Mouse (Mus musculus): ENCODE data around the gene Arhgef12. TPM values are rescaled to one million over a fixed set of nuclear protein-coding genes. Genes with fewer than 3 reads are reported as not detected.
A peak's percentile ranks its signal among the peaks of the same experiment; 100 is the strongest.
"Not testable (repeated sequence)": the region's sequence is repeated elsewhere in the genome, so short reads cannot be mapped to it uniquely, and the experiment has no call there.

The Arhgef12 gene
- polyA plus RNA-seq, 1 experiment from 2014 or later = 9.2 TPM

DNA sequence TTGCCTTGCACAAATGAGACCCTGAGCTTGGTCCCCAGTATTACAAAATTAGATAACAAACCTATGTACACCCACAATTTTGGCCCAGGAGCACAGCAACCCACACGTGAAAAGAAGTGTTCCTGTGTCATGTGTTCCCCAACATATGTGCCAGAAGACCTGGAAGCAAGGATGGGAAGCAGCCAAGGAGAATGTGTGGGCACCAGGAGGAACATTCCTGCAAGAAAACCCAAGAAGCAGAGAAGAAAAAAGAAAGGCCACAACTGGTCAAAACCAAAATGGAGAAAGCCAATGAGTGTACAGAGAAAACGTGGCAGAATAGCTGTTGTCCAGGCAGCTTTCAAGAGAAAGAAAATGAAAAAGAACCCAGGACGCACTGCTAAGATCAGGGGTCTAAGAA, 142.2 kb downstream of the Arhgef12 start:
- peaks cover 36% of the 10 kb centered on the region for H3K36me3 ChIP-seq (replicated peaks)
- not testable (repeated sequence) for H3K4me1 ChIP-seq; H3K4me3 ChIP-seq; H3K27me3 ChIP-seq (ENCODE audit: poor library complexity, severe bottlenecking); H3K27ac ChIP-seq; H3K9me3 ChIP-seq; DNase-seq (ENCODE audit: extremely low spot score, low spot score)
- WGBS = 88% methylated on average over 3 of the region's 3 CpGs

DNA sequence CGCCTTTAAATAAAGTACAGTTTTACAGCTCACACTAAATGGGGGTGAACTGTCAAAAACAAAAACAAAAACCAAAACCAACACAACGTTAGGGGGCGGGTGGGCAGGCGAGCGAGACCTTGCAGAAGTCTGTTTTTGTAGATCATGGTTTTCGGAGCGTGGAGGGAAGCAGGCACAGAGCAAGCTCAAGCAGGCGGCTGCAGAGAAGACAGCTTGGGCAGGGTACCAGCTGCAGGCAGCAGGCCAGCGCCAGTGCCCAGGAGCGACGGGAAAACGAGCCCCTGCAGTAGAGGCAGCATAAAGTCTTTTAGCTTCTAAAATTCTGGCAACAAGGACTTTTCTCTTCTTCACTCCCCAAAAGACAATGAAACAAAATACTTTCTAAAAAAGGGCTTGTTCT, 142.7 kb downstream of the Arhgef12 start:
- 93% methylated on average over 12 of the region's 12 CpGs for WGBS
- H3K27me3 ChIP-seq (ENCODE audit: poor library complexity, severe bottlenecking) = no peaks in the 10 kb centered on the region
- H3K36me3 ChIP-seq (replicated peaks) = peaks cover 31% of the 10 kb centered on the region
- DNase-seq (ENCODE audit: extremely low spot score, low spot score) = no peak
- no peak overlapping the region for H3K4me3 ChIP-seq
- H3K9me3 ChIP-seq = no peaks in the 10 kb centered on the region
- no peaks in the 10 kb centered on the region for H3K4me1 ChIP-seq
- H3K27ac ChIP-seq = no peak overlapping the region

GRCm38 (mm10) chr9:42962506-42962905, 144.5 kb downstream of the Arhgef12 start:
- Histone ChIP-seq H3K27ac (no peak overlapping the region), H3K9me3 (no peaks in the 10 kb centered on the region), H3K36me3 (replicated peaks) (peaks cover 13% of the 10 kb centered on the region), H3K27me3 (ENCODE audit: poor library complexity, severe bottlenecking) (no peaks in the 10 kb centered on the region), H3K4me3 (no peak overlapping the region), H3K4me1 (no peaks in the 10 kb centered on the region; the same call in 1 of the 2 replicates)
- WGBS = 94% methylated on average over 6 of the region's 6 CpGs
- DNase-seq (ENCODE audit: extremely low spot score, low spot score) = no peak

GRCm38 (mm10) chr9:42958401-42958800, 148.6 kb downstream of the Arhgef12 start:
- Histone ChIP-seq H3K4me1 (peaks cover 11% of the 10 kb centered on the region), H3K36me3 (replicated peaks) (no peaks in the 10 kb centered on the region), H3K27ac (no peak overlapping the region), H3K27me3 (ENCODE audit: poor library complexity, severe bottlenecking) (no peaks in the 10 kb centered on the region), H3K9me3 (no peaks in the 10 kb centered on the region), H3K4me3 (no peak overlapping the region)
- 84% methylated on average over 7 of the region's 7 CpGs for WGBS
- DNase-seq (ENCODE audit: extremely low spot score, low spot score) = no peak

DNA sequence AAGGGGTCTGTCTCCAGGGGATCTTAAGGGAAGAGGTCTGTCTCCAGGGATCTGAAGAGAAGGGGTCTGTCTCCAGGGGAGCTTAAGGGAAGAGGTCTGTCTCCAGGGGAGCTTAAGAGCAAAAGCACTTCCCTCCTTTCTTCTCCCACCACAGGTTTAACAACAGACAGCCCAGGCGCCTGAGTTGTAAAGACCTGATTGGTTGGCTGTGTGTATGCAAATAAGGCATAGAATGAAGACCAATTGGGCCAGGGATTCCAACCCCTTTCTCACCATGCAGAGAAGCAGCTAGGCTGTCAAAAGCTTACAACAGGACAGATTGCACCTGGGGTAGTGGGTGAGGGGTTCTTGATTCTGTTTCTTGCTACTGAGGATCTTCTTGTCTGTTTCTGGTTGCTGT, 158.7 kb downstream of the Arhgef12 start:
- peaks cover 32% of the 10 kb centered on the region for H3K27me3 ChIP-seq (ENCODE audit: poor library complexity, severe bottlenecking)
- H3K27ac ChIP-seq = no peak overlapping the region
- H3K4me3 ChIP-seq = no peak overlapping the region
- WGBS = 69% methylated on average over 1 of the region's 1 CpGs
- no peaks in the 10 kb centered on the region for H3K9me3 ChIP-seq
- peaks cover 17% of the 10 kb centered on the region for H3K4me1 ChIP-seq
- H3K36me3 ChIP-seq (replicated peaks) = no peaks in the 10 kb centered on the region
- DNase-seq (ENCODE audit: extremely low spot score, low spot score) = no peak

GRCm38 (mm10) chr9:42945174-42945573, 161.9 kb downstream of the Arhgef12 start:
- Histone ChIP-seq H3K4me3 (peak overlapping the region; percentile 88), H3K36me3 (replicated peaks) (no peaks in the 10 kb centered on the region), H3K27ac (no peak overlapping the region), H3K27me3 (ENCODE audit: poor library complexity, severe bottlenecking) (peaks cover 64% of the 10 kb centered on the region), H3K4me1 (peaks cover 42% of the 10 kb centered on the region), H3K9me3 (no peaks in the 10 kb centered on the region)
- 78% methylated on average over 7 of the region's 7 CpGs for WGBS
- peak; percentile 21 for DNase-seq (ENCODE audit: extremely low spot score, low spot score)

DNA sequence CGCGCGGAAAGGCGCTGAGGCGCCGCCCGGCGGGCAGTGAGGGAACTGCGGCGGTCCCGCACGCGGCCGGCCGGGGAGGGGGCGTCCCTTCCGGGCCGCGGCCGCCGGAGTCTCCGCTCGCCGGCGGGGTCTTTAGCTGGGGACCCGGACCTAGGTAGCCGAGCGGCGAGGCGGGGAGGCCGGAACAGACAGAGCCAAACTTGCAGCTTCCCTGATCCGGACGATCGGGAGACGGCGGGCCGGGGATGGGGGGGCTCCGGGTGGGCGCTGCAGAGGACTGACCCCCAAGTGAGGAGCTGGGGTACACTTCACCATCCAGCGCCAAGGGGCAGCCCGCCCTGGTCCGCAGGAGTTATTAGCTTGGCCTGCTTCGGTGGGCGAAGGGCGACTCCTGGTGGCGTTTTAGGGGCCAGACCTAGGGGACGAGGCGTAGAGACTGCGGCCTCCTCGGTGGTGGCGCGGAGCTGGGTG, 162.5 kb downstream of the Arhgef12 start:
- WGBS = under 1% methylated on average over 52 of the region's 52 CpGs
- no peaks in the 10 kb centered on the region for H3K9me3 ChIP-seq
- H3K27me3 ChIP-seq (ENCODE audit: poor library complexity, severe bottlenecking) = peaks cover 70% of the 10 kb centered on the region
- H3K4me3 ChIP-seq = peak overlapping the region; percentile 88
- peak overlapping the region; percentile 89 for H3K27ac ChIP-seq
- peak; percentile 92 for DNase-seq (ENCODE audit: extremely low spot score, low spot score)
- peaks cover 42% of the 10 kb centered on the region for H3K4me1 ChIP-seq
- no peaks in the 10 kb centered on the region for H3K36me3 ChIP-seq (replicated peaks)

DNA sequence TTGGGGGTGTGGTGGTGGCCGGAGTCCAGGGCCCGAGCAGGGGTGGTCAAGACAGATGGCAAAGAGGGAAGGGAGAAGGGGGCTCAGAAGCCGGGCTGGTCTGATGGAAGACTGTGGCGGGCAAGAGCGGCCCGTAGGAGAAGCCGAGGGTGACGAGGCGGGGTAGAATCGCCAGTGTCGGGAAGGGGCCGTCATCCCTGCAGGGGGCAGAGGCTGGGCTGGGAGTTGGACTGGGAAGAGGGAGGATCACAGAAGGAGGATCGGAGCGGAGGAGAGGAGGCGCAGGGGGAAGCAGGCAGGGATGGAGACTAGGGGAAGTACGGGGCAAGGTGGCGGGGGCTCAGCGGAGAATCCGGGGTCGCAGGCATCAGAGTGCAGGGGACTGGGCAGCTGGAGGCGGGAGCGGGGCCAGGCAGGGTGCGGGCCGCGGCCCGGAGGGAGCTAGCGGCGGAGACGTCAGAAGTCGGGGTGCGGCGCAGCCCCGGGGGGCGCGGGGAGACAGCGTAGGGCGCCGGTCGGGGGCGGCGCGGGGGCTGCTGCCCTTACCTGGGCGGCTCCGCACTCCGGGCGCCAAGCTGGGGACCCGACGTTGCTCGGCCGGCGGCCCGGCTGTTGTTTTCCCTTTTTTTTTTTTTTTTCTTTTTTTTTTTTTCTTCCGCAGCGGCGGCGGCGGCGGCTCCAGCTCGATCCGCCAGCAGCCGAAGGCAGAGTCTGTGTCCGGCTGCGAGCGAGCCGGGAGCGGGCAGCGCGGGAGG, 163.1 kb downstream of the Arhgef12 start, which contains the start of gene Grik4:
Grik4 (minus strand) TSS at position 713 of the 755 bp plus-strand sequence.
- Histone ChIP-seq H3K27ac (peak within 1 kb of the TSS; percentile 89), H3K27me3 (ENCODE audit: poor library complexity, severe bottlenecking) (peaks cover 75% of the 10 kb centered on the region)
- WGBS = under 1% methylated on average over 61 of the region's 68 CpGs

DNA sequence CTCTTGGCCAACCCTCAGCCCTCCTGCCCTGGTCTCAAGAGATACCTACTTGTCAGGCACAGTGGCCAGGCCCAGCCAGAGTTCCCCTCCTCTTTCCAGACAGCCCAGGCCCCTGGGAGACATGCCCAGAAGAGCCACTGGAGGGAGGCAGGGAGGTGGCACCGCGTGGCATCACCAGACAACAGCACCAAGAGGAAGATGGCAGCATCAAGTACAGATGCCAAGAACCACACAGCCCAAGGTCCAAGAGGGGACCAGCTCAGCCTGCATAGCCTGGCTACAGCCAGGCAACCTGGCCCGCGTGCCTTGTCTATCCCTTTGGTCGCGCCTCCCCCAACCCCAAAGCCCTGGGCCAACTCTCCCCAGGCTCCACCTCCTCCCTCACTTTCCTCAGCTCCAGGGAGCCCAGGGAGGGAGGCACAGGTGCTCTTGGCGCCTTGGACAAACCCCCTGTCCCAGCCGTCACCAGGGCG, 163.9 kb downstream of the Arhgef12 start:
- H3K27me3 ChIP-seq (ENCODE audit: poor library complexity, severe bottlenecking) = peaks cover 75% of the 10 kb centered on the region
- no peaks in the 10 kb centered on the region for H3K36me3 ChIP-seq (replicated peaks)
- DNase-seq (ENCODE audit: extremely low spot score, low spot score) = peak; percentile 34
- 8% methylated on average over 9 of the region's 9 CpGs for WGBS
- peak overlapping the region; percentile 88 for H3K4me3 ChIP-seq
- no peaks in the 10 kb centered on the region for H3K9me3 ChIP-seq
- peaks cover 37% of the 10 kb centered on the region for H3K4me1 ChIP-seq
- peak overlapping the region; percentile 89 for H3K27ac ChIP-seq

More for the DNA sequence above, 163.1 kb downstream of the Arhgef12 start, which contains the start of gene Grik4:
- Histone ChIP-seq H3K4me1 (peaks cover 42% of the 10 kb centered on the region), H3K9me3 (no peaks in the 10 kb centered on the region), H3K4me3 (peak within 1 kb of the TSS; percentile 88), H3K36me3 (replicated peaks) (no peaks in the 10 kb centered on the region)
- DNase-seq (ENCODE audit: extremely low spot score, low spot score) = peak; percentile 59

- no peak for DNase-seq (ENCODE audit: extremely low spot score, low spot score)
- H3K27me3 ChIP-seq (ENCODE audit: poor library complexity, severe bottlenecking) = peaks cover 75% of the 10 kb centered on the region
- no peaks in the 10 kb centered on the region for H3K36me3 ChIP-seq (replicated peaks)
- 54% methylated on average over 4 of the region's 4 CpGs for WGBS
- no peaks in the 10 kb centered on the region for H3K9me3 ChIP-seq
- H3K27ac ChIP-seq = no peak overlapping the region
- H3K4me1 ChIP-seq = peaks cover 37% of the 10 kb centered on the region
- H3K4me3 ChIP-seq = no peak overlapping the region
Measured at GRCm38 (mm10) chr9:42942148-42942547, 164.9 kb downstream of the Arhgef12 start.

DNA sequence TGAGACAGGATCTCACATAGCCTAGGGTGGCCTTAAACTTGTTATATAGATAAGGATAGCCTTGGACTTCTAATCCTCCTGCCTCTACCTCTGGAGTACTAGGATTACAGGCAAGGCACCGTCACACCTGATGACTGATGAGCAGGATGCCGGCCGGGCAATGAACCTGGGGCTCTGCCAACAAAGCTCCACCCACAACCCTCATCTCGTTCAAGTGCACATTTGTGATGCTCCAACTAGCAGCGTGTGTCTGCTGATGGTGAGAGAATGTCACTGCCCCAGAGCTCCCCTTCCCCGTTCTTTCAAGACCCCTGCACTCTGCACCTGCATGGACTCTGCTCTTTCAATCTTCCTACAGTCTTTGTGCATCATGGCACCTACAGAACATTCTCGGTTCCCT, 174.9 kb downstream of the Arhgef12 start:
- Histone ChIP-seq H3K27ac (no peak overlapping the region), H3K36me3 (replicated peaks) (no peaks in the 10 kb centered on the region), H3K27me3 (ENCODE audit: poor library complexity, severe bottlenecking) (peaks cover 25% of the 10 kb centered on the region), H3K9me3 (no peaks in the 10 kb centered on the region), H3K4me1 (peaks cover 27% of the 10 kb centered on the region), H3K4me3 (no peak overlapping the region)
- DNase-seq (ENCODE audit: extremely low spot score, low spot score) = no peak
- 78% methylated on average over 7 of the region's 7 CpGs for whole genome bisulfite sequencing

DNA sequence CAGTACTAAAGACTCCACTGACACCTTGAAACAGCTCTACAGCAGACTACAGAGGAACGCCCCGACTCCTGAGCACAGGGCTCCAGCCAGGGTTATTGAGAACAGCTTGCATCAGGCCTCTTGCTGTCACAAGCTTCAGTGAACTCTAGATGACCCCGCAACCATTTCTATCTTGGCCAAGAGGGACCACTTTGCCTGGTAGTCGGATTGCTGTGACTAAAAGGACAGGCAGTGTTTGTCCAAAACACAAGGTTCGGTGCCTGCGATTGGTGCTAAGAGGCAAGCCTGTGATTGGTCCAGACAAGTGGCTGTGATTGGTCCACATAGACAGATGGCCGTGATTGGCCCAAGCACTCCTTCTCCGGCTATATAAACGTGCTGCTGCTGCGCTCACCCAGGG, 179.5 kb downstream of the Arhgef12 start:
- H3K4me3 ChIP-seq = no peak overlapping the region
- peaks cover 29% of the 10 kb centered on the region for H3K4me1 ChIP-seq
- H3K27me3 ChIP-seq (ENCODE audit: poor library complexity, severe bottlenecking) = peaks cover 12% of the 10 kb centered on the region
- no peaks in the 10 kb centered on the region for H3K36me3 ChIP-seq (replicated peaks)
- H3K9me3 ChIP-seq = no peaks in the 10 kb centered on the region
- no peak overlapping the region for H3K27ac ChIP-seq
- peak; percentile 17 for DNase-seq (ENCODE audit: extremely low spot score, low spot score)
- 76% methylated on average over 10 of the region's 10 CpGs for WGBS

- no peak for DNase-seq (ENCODE audit: extremely low spot score, low spot score)
- Histone ChIP-seq H3K9me3 (no peaks in the 10 kb centered on the region), H3K27me3 (ENCODE audit: poor library complexity, severe bottlenecking) (peaks cover 4% of the 10 kb centered on the region), H3K36me3 (replicated peaks) (no peaks in the 10 kb centered on the region), H3K4me1 (peaks cover 39% of the 10 kb centered on the region), H3K27ac (no peak overlapping the region), H3K4me3 (no peak overlapping the region)
- WGBS = 81% methylated on average over 6 of the region's 6 CpGs
Measured at GRCm38 (mm10) chr9:42926564-42926963, 180.5 kb downstream of the Arhgef12 start.
